Mouse (Mus musculus): Measurements from ENCODE around the gene Dchs1. TPM values are rescaled to one million over a fixed set of nuclear protein-coding genes. Genes with fewer than 3 reads are reported as not detected.

Dchs1 gene
- not detected for polyA plus RNA-seq (2014; fragmentation: Illumina TruSeq; extraction: RNeasy Lipid Tissue Mini Kit (QIAGEN cat#74804); ENCODE audit: low replicate concordance)

DNA sequence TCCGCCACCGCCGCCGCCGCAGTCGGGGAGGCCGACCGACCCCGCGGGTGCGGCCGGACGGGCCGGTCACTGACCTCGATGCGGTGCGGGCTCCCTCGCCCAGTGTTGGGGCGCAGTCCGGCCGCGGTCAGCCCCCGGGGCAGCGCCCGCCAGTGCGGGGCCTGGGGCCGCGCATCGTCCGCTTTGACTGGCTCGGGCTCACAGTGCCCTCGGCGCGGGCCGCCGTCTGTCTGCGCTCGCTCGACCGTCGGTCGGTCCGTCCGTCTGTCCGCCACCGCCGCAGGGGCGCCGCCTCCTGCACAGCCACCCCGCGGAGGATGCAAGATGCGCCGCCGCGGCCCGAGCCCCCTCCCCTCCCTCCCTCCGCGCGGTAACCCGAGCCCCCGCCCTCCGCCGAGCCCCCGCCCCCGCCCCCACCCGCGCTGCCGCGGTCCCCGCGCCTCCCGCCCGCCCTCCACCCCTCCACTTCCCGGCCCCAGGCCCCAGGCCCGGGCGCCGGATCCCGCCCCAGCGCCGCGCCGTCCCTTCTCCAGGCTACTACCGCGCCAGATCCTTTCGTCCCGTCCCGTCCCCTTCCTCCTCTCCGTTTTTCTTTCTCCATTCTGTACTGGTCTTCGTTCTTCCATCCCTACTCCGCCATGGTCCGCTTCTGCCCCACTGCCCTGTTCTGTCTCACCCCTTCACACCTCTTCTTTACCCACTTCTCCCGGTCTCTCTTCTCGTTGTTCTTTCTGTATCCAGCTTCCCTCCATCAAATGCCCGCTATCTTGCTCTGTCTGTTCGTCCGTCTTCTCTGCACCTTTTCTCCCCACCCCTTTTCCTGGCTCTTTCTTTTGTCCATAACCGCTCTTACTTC lies at the start of gene Dchs1:
TSS of gene Dchs1 (minus strand) at position 370 of the 856 bp plus-strand sequence.

DNA sequence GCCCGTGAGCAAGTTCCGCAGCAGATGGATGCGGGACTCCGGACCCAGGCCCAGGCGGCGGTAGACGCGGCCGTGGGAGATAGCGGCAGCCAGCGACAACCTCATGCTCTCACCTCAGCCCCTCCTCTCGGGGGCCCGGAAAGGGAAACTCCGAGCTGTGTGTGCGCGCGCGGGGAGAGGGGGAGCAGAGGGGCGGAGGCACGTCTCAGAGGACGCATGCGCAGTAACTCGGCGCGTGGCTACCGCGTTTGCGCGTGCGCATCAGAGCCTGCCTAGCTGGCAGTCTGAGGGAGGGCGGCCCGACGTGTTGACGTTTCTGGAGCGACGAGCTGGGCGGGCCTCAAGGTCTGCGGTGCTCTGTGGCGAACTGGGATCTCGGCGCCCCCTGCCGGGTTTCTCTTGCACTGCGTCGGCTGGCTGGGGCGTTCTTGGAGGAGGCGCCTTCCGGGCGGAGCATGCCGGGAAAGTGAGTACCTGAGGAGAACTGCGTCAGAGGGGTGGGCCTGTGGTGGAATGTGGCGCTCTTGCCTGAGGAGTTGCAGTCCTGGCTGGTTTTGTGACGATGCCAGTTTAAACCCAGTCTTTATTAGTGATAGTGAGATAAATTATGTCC lies 23.5 kb upstream of the Dchs1 start, which contains the start of gene Mrpl17:
TSS of gene Mrpl17 (minus strand) at position 223 of the 613 bp plus-strand sequence.

DNA sequence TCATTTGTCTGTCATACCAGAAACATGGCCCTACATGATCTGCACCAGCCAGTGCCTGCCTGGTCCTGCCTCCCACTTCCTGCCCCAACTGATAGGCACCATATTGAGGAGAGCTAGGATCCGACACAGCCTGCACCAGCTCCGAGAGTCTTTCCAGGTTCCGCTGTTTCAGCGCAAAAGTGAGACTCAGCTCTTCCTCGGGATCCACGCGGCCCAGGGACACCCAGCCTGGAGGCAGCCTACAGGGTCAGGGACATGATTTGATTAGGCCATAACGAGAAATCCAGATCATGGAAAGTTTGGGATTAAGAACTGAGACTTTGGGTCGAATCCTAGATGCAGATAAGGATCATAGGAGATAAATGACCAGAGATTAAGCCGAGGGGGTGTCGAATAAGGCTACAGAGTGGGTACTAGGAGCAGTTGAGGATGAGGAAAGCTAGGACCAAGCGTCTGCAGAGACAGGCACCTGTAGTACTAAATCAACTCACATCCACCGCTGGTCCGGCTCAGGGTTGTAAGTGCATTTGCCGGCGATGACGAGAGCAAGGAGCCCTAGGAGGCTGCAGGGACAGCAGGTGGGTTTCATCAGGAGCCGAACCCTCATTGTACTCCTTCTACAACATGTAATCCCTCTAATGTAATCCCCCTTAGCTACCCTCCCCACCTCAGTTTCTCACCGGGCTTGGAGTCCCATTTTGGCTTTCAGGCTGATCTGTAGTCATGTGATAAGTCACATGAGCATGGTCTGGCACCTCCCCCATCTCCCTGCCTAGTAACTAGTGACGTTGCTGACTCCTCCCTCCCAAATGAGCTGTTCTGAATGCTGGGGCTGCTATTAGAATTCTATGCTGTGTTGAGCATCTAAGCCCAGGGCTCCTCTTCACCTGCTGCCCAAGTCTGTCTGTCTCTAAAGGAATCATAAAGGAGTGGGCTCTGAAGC lies 35.7 kb downstream of the Dchs1 start, which contains the start of gene Tpp1:
TSS of gene Tpp1 (minus strand) at position 745 of the 943 bp plus-strand sequence.

DNA sequence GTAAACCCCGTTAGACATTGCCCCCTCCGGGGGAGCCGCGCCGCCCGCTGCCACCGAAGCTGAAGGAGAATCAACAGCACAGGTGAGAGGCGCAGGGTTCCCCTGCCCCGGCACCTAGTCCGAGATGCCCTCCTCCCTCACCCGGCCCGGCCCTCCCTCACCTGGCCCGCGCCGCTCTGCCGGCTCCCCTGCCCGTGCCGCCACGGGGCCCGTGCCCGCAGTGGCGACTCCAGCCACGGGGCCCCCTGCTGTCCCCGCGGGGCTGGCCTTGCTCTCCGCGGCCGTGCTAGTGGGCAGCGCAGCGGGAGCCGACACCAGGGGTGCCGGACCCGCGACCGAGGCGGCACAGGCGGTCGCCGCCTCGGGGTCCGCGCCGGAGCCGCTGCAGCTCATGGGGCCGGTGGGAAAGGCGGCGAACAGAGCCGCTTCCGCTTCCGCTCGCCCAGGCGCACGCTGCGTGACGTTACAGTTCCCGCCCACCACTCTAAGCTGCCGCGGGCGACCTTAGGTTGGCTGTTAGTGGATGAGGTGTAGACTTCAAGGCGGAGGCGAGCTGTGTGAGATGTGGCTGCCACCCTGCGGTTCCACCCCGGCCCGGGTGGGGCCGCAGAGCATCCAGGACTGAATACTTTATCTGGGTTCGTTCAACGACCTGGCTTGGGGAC lies 43.4 kb downstream of the Dchs1 start, which contains the start of gene Taf10:
TSS of gene Taf10 (minus strand) at position 436 of the 665 bp plus-strand sequence.

DNA sequence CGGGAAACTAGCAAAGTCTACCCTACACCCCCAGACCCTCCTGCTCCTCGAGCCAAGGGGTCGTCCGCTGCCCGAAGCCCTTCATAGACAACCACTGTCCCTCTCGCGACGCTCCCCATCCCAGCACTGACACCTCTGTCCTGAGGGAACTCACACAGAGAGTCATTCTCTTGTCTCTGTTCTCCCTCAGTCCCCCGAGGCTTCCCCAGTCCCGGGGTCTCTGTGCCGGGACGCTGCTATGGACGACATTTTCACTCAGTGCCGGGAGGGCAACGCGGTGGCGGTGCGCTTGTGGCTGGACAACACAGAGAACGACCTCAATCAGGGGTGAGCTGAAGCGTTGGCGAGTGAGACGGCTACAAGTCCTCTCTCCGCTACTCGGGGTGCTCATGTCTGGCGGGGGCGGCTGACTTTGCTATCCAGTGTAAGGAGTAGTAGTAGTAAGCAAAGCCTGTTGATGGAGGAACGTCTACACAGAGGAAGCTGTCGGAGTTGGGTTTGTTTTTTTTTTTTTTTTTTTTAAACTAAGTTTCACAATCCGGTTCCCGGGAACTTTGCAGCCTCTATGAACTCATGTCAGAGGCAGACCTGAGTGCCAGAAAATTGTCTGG lies 50.4 kb downstream of the Dchs1 start, which contains the start of gene Rrp8:
TSS of gene Rrp8 (minus strand) at position 475 of the 611 bp plus-strand sequence.

DNA sequence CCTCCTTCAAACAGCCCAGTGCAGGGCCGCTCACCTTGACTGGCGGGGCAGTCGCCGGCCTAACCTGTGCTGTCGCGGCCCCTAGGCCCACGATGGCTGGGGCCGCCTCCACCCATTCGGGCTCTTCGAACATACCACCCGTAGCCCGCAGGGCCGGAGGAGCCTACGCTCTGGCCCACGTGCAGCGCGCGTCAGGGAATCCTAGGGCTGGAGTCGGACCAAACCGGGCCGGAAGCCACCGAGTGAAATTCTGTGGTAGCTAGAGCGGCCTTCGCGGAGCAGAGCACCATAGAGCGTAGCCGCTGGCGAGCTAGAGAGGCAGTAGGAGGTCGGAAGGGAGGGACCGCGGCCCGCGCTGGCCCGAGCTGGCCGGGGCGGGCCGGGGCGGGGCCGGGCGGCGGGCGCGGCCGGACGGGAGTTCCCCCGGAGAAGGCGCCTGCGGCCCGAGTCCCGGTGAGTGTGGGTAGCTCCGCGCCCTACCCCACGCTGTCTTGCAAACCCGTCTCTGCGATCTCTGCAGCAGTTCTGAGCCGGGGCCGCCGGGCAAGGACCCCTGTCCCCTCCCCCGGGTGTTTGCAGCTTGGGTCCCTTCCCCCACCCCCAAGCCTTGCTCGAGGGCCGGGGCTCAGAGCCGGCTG lies 51.1 kb downstream of the Dchs1 start, which contains the start of gene Ilk:
TSS of gene Ilk (plus strand) at position 329 of the 638 bp plus-strand sequence.

Other genes starting within 250 kb of the Dchs1 start
- gene Smpd1, start 233.3 kb downstream of the Dchs1 start, polyA plus RNA-seq (2014; fragmentation: Illumina TruSeq; extraction: RNeasy Lipid Tissue Mini Kit (QIAGEN cat#74804); ENCODE audit: low replicate concordance): 0.33 TPM
- not detected for gene Apbb1, start 206.0 kb downstream of the Dchs1 start, polyA plus RNA-seq (2014; fragmentation: Illumina TruSeq; extraction: RNeasy Lipid Tissue Mini Kit (QIAGEN cat#74804); ENCODE audit: low replicate concordance)
- not detected for gene Hpx, start 187.5 kb downstream of the Dchs1 start, polyA plus RNA-seq (2014; fragmentation: Illumina TruSeq; extraction: RNeasy Lipid Tissue Mini Kit (QIAGEN cat#74804); ENCODE audit: low replicate concordance)
- gene Trim3, start 154.1 kb downstream of the Dchs1 start, polyA plus RNA-seq (2014; fragmentation: Illumina TruSeq; extraction: RNeasy Lipid Tissue Mini Kit (QIAGEN cat#74804); ENCODE audit: low replicate concordance): 3.6 TPM
- 33.0 TPM for gene Timm10b, start 147.6 kb downstream of the Dchs1 start, polyA plus RNA-seq (2014; fragmentation: Illumina TruSeq; extraction: RNeasy Lipid Tissue Mini Kit (QIAGEN cat#74804); ENCODE audit: low replicate concordance)
- 6.9 TPM for gene Arfip2, start 147.2 kb downstream of the Dchs1 start, polyA plus RNA-seq (2014; fragmentation: Illumina TruSeq; extraction: RNeasy Lipid Tissue Mini Kit (QIAGEN cat#74804); ENCODE audit: low replicate concordance)
- gene Gm45799, start 147.1 kb downstream of the Dchs1 start, polyA plus RNA-seq (2014; fragmentation: Illumina TruSeq; extraction: RNeasy Lipid Tissue Mini Kit (QIAGEN cat#74804); ENCODE audit: low replicate concordance): 1.5 TPM
- 1.3 TPM for gene Dnhd1, start 136.8 kb downstream of the Dchs1 start, polyA plus RNA-seq (2014; fragmentation: Illumina TruSeq; extraction: RNeasy Lipid Tissue Mini Kit (QIAGEN cat#74804); ENCODE audit: low replicate concordance)
- 21.5 TPM for gene Ilk, start 51.1 kb downstream of the Dchs1 start, polyA plus RNA-seq (2014; fragmentation: Illumina TruSeq; extraction: RNeasy Lipid Tissue Mini Kit (QIAGEN cat#74804); ENCODE audit: low replicate concordance)
- gene Rrp8, start 50.3 kb downstream of the Dchs1 start, polyA plus RNA-seq (2014; fragmentation: Illumina TruSeq; extraction: RNeasy Lipid Tissue Mini Kit (QIAGEN cat#74804); ENCODE audit: low replicate concordance): 14.9 TPM
- gene Taf10, start 43.3 kb downstream of the Dchs1 start, polyA plus RNA-seq (2014; fragmentation: Illumina TruSeq; extraction: RNeasy Lipid Tissue Mini Kit (QIAGEN cat#74804); ENCODE audit: low replicate concordance): 7.3 TPM
- 45.4 TPM for gene Tpp1, start 35.4 kb downstream of the Dchs1 start, polyA plus RNA-seq (2014; fragmentation: Illumina TruSeq; extraction: RNeasy Lipid Tissue Mini Kit (QIAGEN cat#74804); ENCODE audit: low replicate concordance)
- gene Mrpl17, start 23.4 kb upstream of the Dchs1 start, polyA plus RNA-seq (2014; fragmentation: Illumina TruSeq; extraction: RNeasy Lipid Tissue Mini Kit (QIAGEN cat#74804); ENCODE audit: low replicate concordance): 4.0 TPM
- gene Gm4070, start 166.3 kb upstream of the Dchs1 start, polyA plus RNA-seq (2014; fragmentation: Illumina TruSeq; extraction: RNeasy Lipid Tissue Mini Kit (QIAGEN cat#74804); ENCODE audit: low replicate concordance): 31.3 TPM